Mouse (Mus musculus) brown adipose tissue, adult 24 weeks (tissue): ENCODE data around the gene Eng. TPM values are rescaled to one million over a fixed set of nuclear protein-coding genes. Genes with fewer than 3 reads are reported as not detected.
A peak's percentile ranks its signal among the peaks of the same experiment; 100 is the strongest.

Experiments used
- H3K27ac ChIP-seq: fragments of 200-500 bp; replicated peaks from 2 replicates; pipeline ENCODE4 v1.5.1; 2012; ENCODE audit warnings: low read depth, mild to moderate bottlenecking, low read length
- H3K4me1 ChIP-seq: fragments of 200-500 bp; 2 replicates; pipeline ENCODE4 v1.6.1; 2012; ENCODE audit warnings: low read length, mixed read lengths; ENCODE audit not compliant: control insufficient read depth, insufficient read depth, insufficient read length
- H3K4me3 ChIP-seq: fragments of 200-500 bp; 2 replicates; pipeline ENCODE4 v1.5.1; 2012; ENCODE audit warnings: low read depth, mild to moderate bottlenecking, low read length, moderate library complexity; ENCODE audit not compliant: insufficient read depth
- polyA plus RNA-seq: library from polyadenylated mRNA; stranded (reverse); fragments of >200 nt; gene quantifications from 2 replicates; pipeline ENCODE4 v1.2.4, GENCODE M21; 2012; ENCODE audit not compliant: missing spikeins, insufficient read depth, insufficient read length

Eng gene
- polyA plus RNA-seq, 1 experiment, result 22.4 TPM

DNA sequence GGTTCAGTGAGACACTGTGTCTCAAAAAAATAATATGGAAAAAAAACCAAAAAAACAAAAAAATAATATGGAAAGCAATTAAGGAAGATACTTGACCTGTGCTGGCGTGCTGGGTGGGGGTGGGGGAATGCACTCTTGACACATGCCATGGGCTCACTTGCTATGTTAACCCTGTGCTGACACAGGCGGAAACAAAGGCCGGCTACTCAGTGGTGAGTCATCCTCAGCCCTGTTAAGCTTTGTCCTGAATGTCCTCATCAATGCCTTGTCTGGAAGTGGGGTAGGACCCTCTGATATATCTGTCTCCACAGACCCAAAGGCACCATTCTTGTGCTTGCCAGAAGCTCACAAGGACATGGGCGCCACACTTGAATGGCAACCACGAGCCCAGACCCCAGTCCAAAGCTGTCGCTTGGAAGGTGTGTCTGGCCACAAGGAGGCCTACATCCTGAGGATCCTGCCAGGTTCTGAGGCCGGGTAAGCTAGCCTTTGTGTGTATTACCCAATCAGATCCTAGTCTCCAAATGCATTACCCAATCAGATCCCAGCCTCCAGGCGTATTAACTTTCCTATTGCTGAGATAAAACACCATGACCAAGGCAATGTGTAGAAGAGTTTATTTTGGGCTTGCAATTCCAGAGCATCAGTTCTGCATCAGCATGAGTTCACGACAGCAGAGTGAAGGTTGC, 25.7 kb downstream of the Eng start:
- H3K4me3 ChIP-seq, result no peak overlapping the region
- H3K27ac ChIP-seq, result no peak overlapping the region

DNA sequence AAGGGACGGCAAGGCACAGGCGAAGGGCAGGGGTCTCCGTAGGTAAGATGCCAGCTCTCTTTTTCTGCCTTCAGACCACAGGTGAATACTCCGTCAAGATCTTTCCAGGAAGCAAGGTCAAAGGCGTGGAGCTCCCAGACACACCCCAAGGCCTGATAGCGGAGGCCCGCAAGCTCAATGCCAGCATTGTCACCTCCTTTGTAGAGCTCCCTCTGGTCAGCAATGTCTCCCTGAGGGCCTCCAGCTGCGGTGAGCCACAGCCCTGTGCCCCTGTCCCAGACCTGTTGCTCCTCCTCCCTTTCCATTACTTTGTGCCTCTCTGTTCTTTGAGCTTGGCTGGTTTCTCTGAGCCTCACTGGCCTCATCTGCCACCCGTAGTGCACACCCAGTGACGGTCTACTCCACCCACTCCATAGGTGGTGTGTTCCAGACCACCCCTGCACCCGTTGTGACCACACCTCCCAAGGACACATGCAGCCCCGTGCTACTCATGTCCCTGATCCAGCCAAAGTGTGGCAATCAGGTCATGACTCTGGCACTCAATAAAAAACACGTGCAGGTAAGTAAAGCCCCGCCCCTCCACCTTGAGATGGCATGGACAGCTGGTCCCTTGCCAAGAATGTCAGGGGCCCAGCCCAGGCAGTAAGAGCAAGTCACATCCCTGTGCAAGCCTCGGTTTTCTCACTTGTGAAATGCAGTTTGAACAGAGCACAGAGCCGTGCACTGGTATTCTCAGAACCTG, 27.0 kb downstream of the Eng start:
- no peak overlapping the region for H3K4me3 ChIP-seq
- no peaks in the 10 kb centered on the region for H3K4me1 ChIP-seq
- H3K27ac ChIP-seq, result no peak overlapping the region

More for the DNA sequence above, 25.7 kb downstream of the Eng start:
- H3K4me1 ChIP-seq, result no peaks in the 10 kb centered on the region; the same call in 1 of the 2 replicates

DNA sequence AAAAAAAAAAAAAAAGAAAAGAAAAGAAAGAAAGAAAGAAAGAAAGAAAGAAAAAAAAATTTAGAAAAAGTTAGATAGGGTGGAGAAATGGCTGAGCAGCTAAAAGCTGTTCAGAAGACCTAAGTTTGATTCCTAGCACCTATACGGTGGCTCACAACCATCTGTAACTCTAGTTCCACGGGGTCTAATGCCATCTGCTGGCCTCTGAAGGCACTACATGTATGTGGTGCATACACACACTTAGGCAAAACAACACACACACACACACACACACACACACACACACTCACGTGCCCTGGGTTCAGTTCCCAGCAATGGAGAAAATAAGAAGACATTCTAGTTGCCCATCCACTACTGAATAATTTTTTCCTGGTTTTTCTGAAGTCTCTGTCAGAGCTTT, 30.4 kb downstream of the Eng start:
- H3K4me1 ChIP-seq, result no peaks in the 10 kb centered on the region
- H3K4me3 ChIP-seq, result no peak overlapping the region
- no peak overlapping the region for H3K27ac ChIP-seq

DNA sequence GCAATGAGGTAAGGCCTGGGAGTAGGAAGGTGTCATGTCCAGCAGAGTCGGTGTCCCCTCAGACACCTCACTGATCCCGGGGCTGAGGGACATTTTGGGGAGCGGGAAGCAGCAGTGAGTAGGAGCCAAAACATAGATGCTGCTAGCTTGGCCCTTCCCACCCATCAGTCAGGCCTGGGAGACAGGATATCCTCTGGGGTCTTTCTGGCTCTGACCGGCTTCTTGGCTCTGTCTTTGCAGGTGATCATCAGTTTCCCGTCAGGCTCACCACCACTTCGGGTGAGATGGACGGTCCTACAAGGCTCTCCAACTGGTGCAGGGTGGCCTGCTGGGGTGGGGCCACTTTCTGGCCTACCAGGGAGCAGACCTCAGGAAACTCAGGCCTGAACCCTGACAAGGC, 31.3 kb downstream of the Eng start:
- no peak overlapping the region for H3K4me3 ChIP-seq
- 0 out of 2 replicates have a peak overlapping the region, but pooled peaks have one; percentile 0 for H3K27ac ChIP-seq
- H3K4me1 ChIP-seq, result no peaks in the 10 kb centered on the region

DNA sequence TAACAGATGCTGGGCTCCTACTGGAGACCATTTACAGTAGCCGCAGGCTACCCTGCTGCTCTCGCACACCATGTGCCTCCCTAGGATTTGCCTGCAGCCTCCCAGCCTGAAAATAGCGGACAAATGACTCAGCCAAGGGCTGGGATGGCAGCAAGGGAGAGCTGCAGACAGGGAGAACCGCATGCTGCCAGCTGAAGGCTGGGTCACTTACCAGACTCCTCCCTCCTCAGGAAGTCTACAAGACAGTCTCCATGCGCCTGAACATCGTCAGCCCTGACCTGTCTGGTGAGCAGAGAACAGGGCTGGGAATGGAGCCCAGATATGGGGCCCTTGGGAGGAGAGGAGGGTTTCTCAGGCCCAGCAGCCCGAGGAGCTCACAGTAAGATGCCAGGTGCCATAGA, 33.7 kb downstream of the Eng start:
- Histone ChIP-seq H3K4me1 (no peaks in the 10 kb centered on the region), H3K27ac (no peak overlapping the region), H3K4me3 (no peak overlapping the region)

DNA sequence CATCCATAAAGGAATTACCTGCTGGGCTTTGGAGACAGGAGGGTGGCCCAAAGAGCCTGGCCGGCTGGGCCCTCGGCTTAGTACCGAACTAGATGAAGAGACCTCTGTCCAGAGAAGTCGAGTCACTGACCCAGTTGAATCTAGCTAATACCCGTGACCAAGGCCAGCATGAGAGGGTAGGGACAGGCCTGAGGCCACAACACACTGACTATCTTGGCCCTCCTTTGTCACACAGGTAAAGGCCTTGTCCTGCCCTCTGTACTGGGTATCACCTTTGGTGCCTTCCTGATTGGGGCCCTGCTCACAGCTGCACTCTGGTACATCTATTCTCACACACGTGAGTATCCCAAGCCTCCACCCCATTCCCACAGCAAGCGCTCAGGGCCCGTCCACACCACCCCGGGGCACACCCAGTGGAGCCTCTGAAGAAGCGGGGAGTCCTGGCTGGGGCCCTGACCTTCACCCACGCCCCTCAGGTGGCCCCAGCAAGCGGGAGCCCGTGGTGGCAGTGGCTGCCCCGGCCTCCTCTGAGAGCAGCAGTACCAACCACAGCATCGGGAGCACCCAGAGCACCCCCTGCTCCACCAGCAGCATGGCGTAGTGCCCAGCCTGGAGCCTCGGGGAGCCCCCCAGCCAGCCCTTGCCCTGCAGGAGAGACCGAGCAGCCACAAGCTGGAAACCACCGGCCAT, 34.7 kb downstream of the Eng start:
- Histone ChIP-seq H3K4me3 (no peak overlapping the region), H3K27ac (no peak overlapping the region), H3K4me1 (no peaks in the 10 kb centered on the region)

DNA sequence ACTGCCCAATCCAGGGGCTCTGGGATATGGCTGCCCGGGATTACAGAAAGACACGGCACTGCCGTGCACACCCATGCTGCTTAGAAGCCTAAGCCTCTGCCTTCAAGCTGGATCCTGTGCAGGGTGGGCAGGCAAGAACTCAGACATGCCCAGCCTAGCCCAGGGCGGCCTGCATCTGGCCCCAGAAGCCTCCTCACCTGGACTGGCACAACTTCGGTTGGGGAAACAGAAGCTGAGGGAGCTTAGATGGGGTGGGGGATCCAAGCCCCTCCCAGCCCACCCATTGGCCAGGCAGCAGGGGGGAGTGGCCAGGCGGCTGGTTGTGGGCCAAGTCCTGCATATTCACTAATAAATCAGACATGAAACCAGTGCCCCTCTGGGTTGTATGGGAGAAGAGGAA, 35.4 kb downstream of the Eng start:
- H3K27ac ChIP-seq, result no peak overlapping the region
- H3K4me3 ChIP-seq, result no peak overlapping the region
- H3K4me1 ChIP-seq, result no peaks in the 10 kb centered on the region

- no peak overlapping the region for H3K27ac ChIP-seq
- H3K4me1 ChIP-seq, result no peaks in the 10 kb centered on the region
- no peak overlapping the region for H3K4me3 ChIP-seq
These were observed 36.5 kb downstream of the Eng start for GRCm38 (mm10) chr2:32682721-32683417.

- Histone ChIP-seq H3K4me1 (no peaks in the 10 kb centered on the region), H3K4me3 (no peak overlapping the region), H3K27ac (no peak overlapping the region)
These were observed 37.3 kb downstream of the Eng start for GRCm38 (mm10) chr2:32683701-32684100.

DNA sequence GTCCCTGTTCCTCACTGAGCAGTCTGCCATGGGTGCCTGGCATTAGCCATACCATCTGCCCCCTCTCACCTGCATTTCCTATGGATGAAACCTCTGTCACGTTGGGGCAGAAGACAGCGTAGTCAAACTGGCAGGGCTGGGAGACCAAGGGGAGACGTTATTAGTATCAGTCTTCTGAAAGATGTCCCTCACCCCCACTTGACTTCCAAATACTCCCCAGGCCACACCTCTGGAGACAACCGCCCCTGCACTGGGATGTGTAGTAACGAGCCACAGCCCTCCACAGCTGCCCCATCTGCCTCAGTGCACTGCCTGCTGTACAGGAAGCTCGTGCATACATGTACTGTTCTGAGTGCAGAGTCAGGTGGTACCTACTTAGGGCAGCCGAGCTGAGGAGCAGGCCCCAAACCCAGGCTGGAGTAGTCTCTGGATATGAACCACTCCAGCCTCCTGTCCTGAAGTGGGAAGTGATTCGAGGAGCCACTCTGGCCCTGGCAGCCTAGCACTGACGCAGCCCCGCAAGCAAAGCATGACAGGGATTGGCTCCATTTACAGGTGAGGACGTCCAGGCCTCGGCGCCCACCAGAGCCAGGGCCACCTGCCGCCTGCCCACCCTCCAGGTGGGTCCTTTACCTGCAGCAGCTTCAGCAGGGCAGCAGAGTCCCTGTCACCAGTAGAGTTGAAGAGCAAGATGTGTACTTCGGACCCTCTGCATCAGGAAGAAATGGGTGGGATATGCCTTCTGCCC, 38.5 kb downstream of the Eng start:
- Histone ChIP-seq H3K27ac (no peak overlapping the region), H3K4me1 (no peaks in the 10 kb centered on the region), H3K4me3 (no peak overlapping the region)

GRCm38 (mm10) chr2:32685807-32686206, 39.4 kb downstream of the Eng start:
- Histone ChIP-seq H3K27ac (no peak overlapping the region), H3K4me3 (no peak overlapping the region), H3K4me1 (no peaks in the 10 kb centered on the region)

DNA sequence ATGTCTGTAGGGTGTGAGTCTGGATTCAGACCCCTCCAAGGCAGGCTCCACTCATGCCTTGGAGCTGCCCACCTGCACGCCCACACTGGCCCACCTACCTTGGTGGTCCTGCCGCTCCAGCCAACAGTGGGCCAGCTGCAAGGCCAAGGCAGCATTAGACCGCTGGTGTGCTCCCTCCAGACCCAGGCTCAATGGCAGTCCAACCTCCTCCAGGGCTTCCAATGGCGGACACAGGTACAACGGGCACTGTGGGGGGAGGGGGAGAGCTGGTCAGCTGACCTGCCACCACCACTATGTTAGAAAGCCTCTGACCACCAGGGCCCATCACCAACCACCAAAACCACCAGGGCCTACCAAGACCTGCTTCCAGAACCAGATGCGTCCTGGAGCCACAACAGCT, 40.2 kb downstream of the Eng start:
- Histone ChIP-seq H3K4me3 (no peak overlapping the region), H3K4me1 (no peaks in the 10 kb centered on the region), H3K27ac (no peak overlapping the region)

DNA sequence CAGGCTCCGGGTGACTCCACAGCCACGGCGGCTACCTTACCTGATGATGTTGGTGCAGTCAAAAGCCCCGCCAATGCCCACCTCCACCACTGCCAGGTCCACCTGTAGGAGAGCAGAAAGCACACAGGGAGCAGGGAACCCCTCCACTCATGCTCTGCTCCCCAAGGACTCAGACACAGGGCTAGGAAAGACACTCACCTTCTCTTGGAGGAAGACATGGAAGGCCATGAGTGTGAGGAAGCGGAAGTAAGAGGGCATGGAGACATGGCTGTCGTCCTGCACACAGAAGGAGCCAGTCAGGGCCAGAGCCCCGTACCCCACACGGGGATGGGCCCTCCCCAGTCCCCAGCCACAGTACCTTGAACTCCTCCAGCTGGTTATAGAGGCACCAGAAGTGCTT, 41.2 kb downstream of the Eng start:
- Histone ChIP-seq H3K4me1 (no peaks in the 10 kb centered on the region), H3K27ac (no peak overlapping the region), H3K4me3 (no peak overlapping the region)

- Histone ChIP-seq H3K27ac (no peak overlapping the region), H3K4me1 (peaks cover 4% of the 10 kb centered on the region)
These were observed 43.0 kb downstream of the Eng start for GRCm38 (mm10) chr2:32689420-32689819.

More at GRCm38 (mm10) chr2:32689420-32689819, 43.0 kb downstream of the Eng start:
- no peak overlapping the region for H3K4me3 ChIP-seq
